Mouse (Mus musculus) retina, embryonic 14.5 days (tissue): ENCODE measurements at regions not wholly inside any gene's neighbourhood (a gene's known extent, or its start where the extent isn't known, plus 50 kb on each side); places are given as distances from the start of the nearest gene placed in this dataset.

Source experiments
- DNase-seq: peaks from one replicate; pipeline ENCODE4 v3.0.0-alpha.2; 2015; ENCODE audit warnings: low spot score

DNA sequence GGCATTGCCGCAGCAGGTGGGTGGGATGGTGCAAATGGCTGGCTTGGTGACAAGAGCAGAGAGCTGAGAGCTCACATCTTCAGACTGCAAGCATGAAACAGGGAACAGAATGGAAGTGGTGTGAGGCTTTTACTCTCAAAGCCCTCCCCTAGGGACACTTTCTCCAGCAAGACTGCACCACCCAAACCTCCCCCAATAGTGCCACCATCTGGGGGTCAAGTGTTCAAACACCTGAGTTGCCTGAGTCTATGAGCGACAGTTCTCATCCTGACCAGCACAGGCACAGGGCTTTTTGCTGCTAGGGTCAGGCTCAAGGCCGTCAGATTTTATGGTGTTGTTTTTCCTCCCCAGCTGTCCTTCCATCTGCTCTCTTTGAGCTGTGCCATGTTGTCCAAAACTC, 337.9 kb upstream of the Eif4g2 start:
- no peak for DNase-seq

- no peak for DNase-seq
Observed at GRCm38 (mm10) chr7:111417735-111418134, 334.9 kb upstream of the Eif4g2 start.

- no peak for DNase-seq
Observed at GRCm38 (mm10) chr7:111416061-111416460, 333.2 kb upstream of the Eif4g2 start.

DNA sequence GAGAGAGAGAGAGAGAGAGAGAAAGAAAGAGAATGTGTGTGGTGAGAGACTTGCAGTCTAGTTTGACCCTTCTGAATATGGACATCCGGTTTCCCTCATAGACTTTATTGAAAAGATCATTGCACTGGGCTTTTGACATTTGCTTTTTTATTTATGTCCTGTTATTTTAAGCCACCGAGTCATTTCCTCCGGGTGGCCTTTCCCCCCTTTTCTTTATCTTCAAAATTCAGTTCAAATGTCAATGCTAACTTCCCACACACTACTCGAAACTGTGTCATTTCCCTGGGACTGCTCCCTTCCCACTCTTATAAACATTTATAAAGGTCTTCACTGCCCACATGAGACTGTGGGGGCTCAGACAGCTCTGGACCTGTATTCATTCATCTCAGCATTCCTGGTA, 330.9 kb upstream of the Eif4g2 start:
- no peak for DNase-seq

- DNase-seq, result no peak
Observed at GRCm38 (mm10) chr7:111412957-111413356, 330.1 kb upstream of the Eif4g2 start.

DNA sequence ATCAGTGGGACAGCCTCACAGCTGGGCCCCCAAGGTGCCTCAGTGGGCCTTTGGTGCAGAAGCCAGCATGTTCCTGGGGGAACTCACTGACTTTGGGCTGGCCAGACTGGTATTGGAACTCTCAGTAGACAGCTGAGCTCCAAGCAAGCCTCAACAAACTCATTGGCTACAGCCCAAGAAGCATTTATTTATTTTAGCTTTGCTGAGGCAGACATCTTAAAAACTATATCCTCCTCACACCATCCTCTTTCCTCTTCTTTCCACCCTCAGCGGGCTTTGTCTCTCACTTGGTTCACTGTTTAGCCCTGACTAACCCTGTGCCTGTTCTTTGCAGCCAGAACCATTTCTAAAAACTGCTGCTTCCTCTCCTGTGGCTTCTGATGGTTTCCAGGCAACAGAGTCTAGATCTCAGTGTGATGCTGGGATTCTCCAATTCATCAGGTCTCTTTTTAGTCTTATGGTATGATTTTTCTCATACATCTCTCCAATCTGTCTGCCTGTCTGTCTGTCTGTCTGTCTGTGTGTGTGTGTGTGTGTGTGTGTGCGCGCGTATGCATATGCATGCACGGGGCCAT, 328.6 kb upstream of the Eif4g2 start:
- no peak for DNase-seq

DNA sequence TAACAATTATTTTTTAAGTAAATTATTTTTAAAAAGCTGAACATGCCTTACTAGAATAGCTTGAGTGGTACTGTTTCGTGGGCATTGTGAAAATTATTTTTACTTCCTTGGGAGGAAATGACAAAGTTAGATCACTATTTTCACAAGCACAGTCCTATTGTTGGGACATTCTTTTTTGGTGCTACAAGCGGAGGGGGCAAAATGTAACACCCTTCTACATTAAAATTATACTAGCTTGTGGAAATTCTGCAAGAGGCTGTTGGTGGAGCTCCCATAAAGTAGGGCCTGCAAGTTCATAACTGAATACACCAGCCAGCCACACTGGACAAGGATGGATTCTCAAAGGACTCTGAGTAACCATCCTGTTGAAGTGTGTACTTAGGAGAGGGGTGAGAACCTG, 313.1 kb upstream of the Eif4g2 start:
- no peak for DNase-seq

DNA sequence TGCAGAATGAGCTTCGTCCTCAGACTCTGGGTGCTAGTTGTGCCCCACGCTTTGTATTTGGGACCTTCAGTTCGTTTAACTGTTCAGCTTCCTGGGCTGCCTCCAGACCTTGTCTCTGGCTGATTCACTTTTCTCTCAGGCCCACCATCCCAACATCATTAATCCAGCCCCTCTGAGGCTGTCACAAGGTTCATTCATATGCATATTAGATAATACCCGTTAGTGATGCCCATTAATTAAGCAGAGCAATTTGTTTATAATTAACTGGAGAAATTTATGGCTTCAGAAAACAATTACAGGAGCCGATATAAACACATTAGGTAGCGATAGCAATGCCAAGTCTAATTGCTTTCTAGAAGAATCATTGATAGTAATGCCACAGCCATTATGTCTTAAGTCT, 312.3 kb upstream of the Eif4g2 start:
- peak; percentile 20 for DNase-seq

- DNase-seq, result peak; percentile 57
Observed at GRCm38 (mm10) chr7:111393846-111394245, 311.0 kb upstream of the Eif4g2 start.

- DNase-seq, result no peak
Observed at GRCm38 (mm10) chr7:111389690-111390089, 306.9 kb upstream of the Eif4g2 start.

GRCm38 (mm10) chr7:111374534-111374933, 291.7 kb upstream of the Eif4g2 start:
- DNase-seq, result no peak

GRCm38 (mm10) chr7:111373380-111374173, 290.7 kb upstream of the Eif4g2 start:
- DNase-seq, result no peak

GRCm38 (mm10) chr7:111370421-111370887, 287.6 kb upstream of the Eif4g2 start:
- DNase-seq, result peak; percentile 13

GRCm38 (mm10) chr7:111368296-111369004, 285.6 kb upstream of the Eif4g2 start:
- no peak for DNase-seq

DNA sequence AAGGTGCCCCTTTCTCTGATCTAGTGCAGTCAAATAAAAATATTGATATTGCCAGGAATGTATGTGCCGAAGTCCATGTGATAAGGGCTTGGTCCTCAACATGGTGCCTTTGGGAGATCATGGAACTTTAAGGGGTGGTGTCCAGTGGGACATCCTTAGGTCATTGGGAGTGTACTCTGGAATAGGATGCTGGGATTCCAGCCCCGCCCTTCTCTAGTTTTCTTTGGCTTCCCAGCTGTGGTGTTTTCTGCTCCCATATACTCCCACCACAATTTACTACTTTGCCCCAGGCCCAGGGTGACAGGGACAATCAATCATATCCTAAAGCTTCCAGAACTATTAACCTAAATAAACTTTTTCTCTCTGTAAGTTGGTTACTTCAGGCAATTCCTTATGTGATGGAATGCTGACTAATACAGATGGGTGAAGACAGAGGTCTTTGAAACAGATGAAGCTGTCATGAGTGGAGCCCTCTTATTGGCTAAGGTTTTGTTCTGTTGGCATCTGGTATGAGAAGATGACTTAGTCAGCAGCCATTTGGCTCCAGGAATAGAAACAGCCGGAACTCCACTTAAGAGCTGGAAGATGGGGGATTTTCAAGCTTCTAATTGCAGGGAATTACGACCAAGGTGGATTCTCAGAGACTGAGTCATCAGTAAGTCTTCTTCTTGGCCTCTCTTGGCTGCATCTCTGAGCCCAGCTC, 284.3 kb upstream of the Eif4g2 start:
- no peak for DNase-seq

DNA sequence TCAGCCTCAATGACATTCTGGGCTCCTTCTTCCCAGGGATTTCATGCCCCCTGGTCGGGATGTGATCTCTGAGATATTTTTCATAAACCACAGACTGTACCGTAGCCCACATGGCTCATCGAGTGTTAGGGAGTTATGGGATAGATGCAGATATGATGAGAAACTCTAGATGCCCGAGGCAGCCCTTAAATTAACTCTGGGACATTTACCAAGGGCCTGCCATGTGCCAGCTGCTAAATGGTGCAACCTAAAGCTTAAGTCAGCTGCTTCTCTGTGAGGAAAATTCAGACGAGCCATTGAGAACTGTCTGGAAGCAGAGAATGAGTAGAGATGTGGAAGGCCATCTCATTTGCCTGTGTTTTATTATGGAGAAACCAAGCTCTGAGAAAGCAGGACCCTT, 282.6 kb upstream of the Eif4g2 start:
- no peak for DNase-seq

GRCm38 (mm10) chr7:111363206-111363605, 280.4 kb upstream of the Eif4g2 start:
- no peak for DNase-seq

DNA sequence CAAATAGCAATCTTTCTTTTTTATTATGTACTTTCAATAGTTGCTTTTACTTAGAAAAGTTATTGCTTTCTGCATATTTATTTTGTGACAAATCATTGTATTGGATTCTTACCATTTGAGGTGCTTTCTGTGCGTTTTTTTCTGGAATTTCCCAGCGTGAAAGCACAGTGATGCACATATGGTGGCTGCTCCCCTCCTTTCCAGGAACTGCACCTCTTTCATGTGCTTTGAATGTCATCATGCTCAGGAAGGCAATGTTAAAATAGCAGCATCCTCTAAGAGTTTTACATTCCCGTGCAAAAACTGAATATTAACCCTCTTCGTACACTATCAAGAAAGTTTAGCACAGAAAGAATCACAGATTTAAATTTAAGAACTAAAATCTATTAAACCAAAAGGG, 279.8 kb upstream of the Eif4g2 start:
- no peak for DNase-seq

GRCm38 (mm10) chr7:111355088-111355656, 272.3 kb upstream of the Eif4g2 start:
- no peak for DNase-seq

DNA sequence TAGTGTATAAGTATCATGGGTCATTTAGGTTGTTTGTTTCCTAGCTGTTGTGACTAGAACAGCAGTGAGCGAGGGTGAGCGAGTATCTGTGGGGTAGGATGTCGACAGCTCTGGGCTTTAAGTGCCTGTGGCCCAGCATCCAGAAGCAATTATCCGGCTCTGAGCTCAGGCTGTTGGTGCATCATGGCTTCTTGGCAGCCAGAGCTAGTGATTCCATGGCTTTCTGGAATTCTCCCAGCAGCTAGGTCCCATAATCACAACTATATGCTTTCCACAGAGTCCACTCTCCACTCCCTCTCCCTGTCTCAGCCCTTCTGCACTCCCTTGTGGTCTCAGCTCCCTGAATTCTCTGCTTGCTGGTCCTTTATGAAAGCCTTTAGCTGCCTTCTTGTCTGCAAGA, 271.2 kb upstream of the Eif4g2 start:
- no peak for DNase-seq

DNA sequence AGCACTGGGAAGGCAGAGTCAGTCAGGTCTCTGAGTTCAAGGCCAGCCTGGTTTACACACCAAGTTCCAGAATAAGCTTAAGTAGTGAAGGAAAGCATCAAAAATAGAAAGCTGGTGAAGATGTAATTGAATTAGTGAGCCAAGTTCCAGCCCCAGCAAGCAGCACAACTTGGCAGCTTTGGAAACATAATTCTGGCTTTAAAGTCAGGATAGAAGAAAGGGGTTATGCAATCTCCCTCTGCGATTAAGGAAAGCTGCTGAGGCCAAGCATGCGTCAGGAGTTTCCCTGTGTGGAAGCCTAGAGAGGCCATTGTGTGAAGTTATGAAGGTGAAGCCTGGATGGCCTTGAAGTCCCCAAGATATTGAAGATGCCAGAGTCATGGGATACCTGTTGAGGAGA, 269.3 kb upstream of the Eif4g2 start:
- no peak for DNase-seq

GRCm38 (mm10) chr7:111345117-111345516, 262.3 kb upstream of the Eif4g2 start:
- DNase-seq, result no peak
